Mouse (Mus musculus) liver, adult 2 months (tissue): ENCODE data around the gene Cfl2. TPM values are rescaled to one million over a fixed set of nuclear protein-coding genes. Genes with fewer than 3 reads are reported as not detected.

Experiments used
- DNase-seq: peaks from one replicate; pipeline ENCODE4 v3.0.0-alpha.2; 2011; ENCODE audit warnings: low read depth, low spot score; ENCODE audit errors: extremely low read depth
- H3K27ac ChIP-seq: fragments of 200-500 bp; replicated peaks from 2 replicates; pipeline ENCODE4 v1.5.1; 2012; ENCODE audit warnings: low read depth, mild to moderate bottlenecking, control low read depth, inconsistent platforms, low read length; ENCODE audit not compliant: insufficient read depth
- H3K27me3 ChIP-seq: fragments of 200-500 bp; 2 replicates; pipeline ENCODE4 v1.6.1; 2012; ENCODE audit warnings: mild to moderate bottlenecking, moderate library complexity, low read length, inconsistent platforms; ENCODE audit not compliant: control insufficient read depth, insufficient read depth
- H3K36me3 ChIP-seq: fragments of 200-500 bp; 2 replicates; pipeline ENCODE4 v1.6.1; 2012; ENCODE audit warnings: low read length, inconsistent platforms; ENCODE audit not compliant: control insufficient read depth, insufficient read depth
- H3K4me1 ChIP-seq: fragments of 200-500 bp; 2 replicates; pipeline ENCODE4 v1.6.1; 2011; ENCODE audit warnings: low read length; ENCODE audit not compliant: control insufficient read depth, insufficient read depth
- H3K4me3 ChIP-seq: fragments of 200-500 bp; 2 replicates; pipeline ENCODE4 v1.5.1; 2011; ENCODE audit warnings: low read depth, mild to moderate bottlenecking, control low read depth, low read length, moderate library complexity; ENCODE audit not compliant: insufficient read depth
- H3K79me2 ChIP-seq: fragments of 200-500 bp; 2 replicates; pipeline ENCODE4 v1.6.1; 2012; ENCODE audit warnings: inconsistent platforms, mild to moderate bottlenecking, low read length, moderate library complexity; ENCODE audit not compliant: control insufficient read depth, insufficient read depth
- H3K9ac ChIP-seq: fragments of 200-500 bp; 2 replicates; pipeline ENCODE4 v1.6.1; 2012; ENCODE audit warnings: low read depth, mild to moderate bottlenecking, control low read depth, inconsistent platforms, low read length
- CTCF ChIP-seq: fragments of 200-500 bp; IDR thresholded peaks from 2 replicates; pipeline ENCODE4 v1.5.1; 2011; ENCODE audit warnings: low read depth, low read length, control low read depth
- POLR2A ChIP-seq: fragments of 200-500 bp; IDR thresholded peaks from 2 replicates; pipeline ENCODE4 v1.6.1; 2011; ENCODE audit warnings: low read length, control low read depth; ENCODE audit not compliant: insufficient read depth; ENCODE audit errors: extremely low read depth
- WGBS: fragments of 180-500 bp; shearing (Covaris S2); methylation state at CpG from one replicate; pipeline ENCODE4 v1.1.7; 2018; 5-methylcytosine and 5-hydroxymethylcytosine counted together
- polyA plus RNA-seq: library from polyadenylated mRNA; depleted of rRNA; stranded (reverse); fragments of >200 nt; gene quantifications from 2 replicates; pipeline ENCODE4 v1.2.3, GENCODE M21; 2012
- total RNA-seq: library from RNA; depleted of rRNA; stranded (reverse); fragments of >200 nt; gene quantifications from 2 replicates; pipeline ENCODE4 v1.2.3, GENCODE M21; 2014

The Cfl2 gene
- total and polyA plus RNA-seq, 2 experiments = 10.8 to 64.6 TPM

- H3K79me2 ChIP-seq = no peaks in the 10 kb centered on the region
- TF ChIP-seq POLR2A (no peak), CTCF (no peak)
- no peak overlapping the region for H3K9ac ChIP-seq
- no peak overlapping the region for H3K27ac ChIP-seq
- no peak overlapping the region for H3K4me3 ChIP-seq
- 69% methylated on average over 5 of the region's 5 CpGs for WGBS
- H3K4me1 ChIP-seq = no peaks in the 10 kb centered on the region
- no peaks in the 10 kb centered on the region for H3K27me3 ChIP-seq
- no peaks in the 10 kb centered on the region for H3K36me3 ChIP-seq
- no peak for DNase-seq
These were observed 16.5 kb upstream of the Cfl2 start for GRCm38 (mm10) chr12:54879211-54879610.

- Histone ChIP-seq H3K27me3 (no peaks in the 10 kb centered on the region), H3K4me1 (no peaks in the 10 kb centered on the region), H3K9ac (no peak overlapping the region), H3K36me3 (no peaks in the 10 kb centered on the region), H3K79me2 (no peaks in the 10 kb centered on the region), H3K27ac (no peak overlapping the region), H3K4me3 (no peak overlapping the region)
- no peak for DNase-seq
- TF ChIP-seq CTCF (no peak), POLR2A (no peak)
- 90% methylated on average over 1 of the region's 1 CpGs for WGBS
These were observed 15.2 kb upstream of the Cfl2 start for GRCm38 (mm10) chr12:54877875-54878274.

- no peaks in the 10 kb centered on the region for H3K4me1 ChIP-seq
- no peak overlapping the region for H3K27ac ChIP-seq
- TF ChIP-seq POLR2A = no peak
- TF ChIP-seq CTCF = no peak
- no peaks in the 10 kb centered on the region for H3K27me3 ChIP-seq
- no peak for DNase-seq
- H3K36me3 ChIP-seq = no peaks in the 10 kb centered on the region
- WGBS = 65% methylated on average over 5 of the region's 5 CpGs
- H3K4me3 ChIP-seq = no peak overlapping the region
- no peak overlapping the region for H3K9ac ChIP-seq
- H3K79me2 ChIP-seq = no peaks in the 10 kb centered on the region
These were observed 14.2 kb upstream of the Cfl2 start for GRCm38 (mm10) chr12:54876879-54877278.

DNA sequence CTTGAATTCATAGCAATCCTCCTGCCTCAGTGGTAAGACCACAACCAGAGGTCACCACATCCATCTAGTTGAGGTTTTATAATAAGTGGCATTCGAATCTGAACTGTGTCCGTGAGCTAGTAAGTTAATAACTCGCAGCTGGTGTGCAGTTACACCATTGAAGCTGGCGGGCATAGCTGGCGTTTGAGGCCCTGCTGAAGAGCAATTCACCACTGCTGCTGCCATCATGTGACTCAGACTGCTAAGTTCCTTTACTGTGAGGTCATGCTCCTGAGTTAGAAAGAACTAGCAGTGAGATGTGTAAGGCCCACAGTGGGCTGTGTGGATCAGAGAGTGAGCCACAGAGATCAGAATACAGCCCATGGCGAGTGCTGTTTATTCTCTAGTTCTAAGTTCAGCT lies 12.0 kb upstream of the Cfl2 start:
- H3K4me3 ChIP-seq = no peak overlapping the region
- H3K79me2 ChIP-seq = no peaks in the 10 kb centered on the region
- no peak overlapping the region for H3K9ac ChIP-seq
- TF ChIP-seq CTCF (no peak), POLR2A (no peak)
- H3K4me1 ChIP-seq = no peaks in the 10 kb centered on the region
- no peaks in the 10 kb centered on the region for H3K36me3 ChIP-seq
- 94% methylated on average over 6 of the region's 6 CpGs for WGBS
- H3K27me3 ChIP-seq = no peaks in the 10 kb centered on the region
- H3K27ac ChIP-seq = no peak overlapping the region
- no peak for DNase-seq

DNA sequence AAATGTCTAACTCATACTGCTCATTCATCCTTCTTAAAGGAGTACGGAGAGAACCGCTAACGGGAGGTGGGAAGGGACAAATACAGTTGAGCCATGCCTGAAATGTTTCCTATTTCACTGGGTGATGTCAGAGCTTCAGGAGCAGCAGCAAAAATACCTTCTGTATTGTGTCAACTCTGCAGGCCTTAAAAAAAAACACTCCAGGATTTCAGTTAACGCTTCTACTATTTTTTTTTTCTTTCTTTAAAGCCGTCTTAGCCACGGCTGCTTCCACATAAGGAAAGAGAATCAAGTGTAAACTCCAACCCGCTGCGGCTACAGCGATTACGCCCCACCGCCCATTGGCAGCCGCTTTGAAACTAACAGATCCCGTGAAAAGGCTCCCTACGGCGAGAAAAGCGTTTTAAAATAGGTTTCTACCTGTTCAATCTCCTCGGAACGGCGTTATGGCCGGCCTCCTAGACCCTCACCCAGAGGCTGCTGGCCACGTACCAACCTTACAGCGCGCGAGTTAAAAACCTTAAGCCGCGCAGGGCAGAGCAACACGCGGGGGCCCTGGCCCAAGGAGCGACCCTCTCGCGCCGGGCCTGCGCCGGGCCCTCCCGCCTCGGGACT lies 579 bp downstream of the Cfl2 start:
- TF ChIP-seq POLR2A (no peak), CTCF (no peak)
- Histone ChIP-seq H3K79me2 (no peaks in the 10 kb centered on the region), H3K4me1 (peaks cover 4% of the 10 kb centered on the region; the same call in 1 of the 2 replicates), H3K4me3 (peak overlapping the region; percentile 72), H3K27me3 (no peaks in the 10 kb centered on the region), H3K9ac (peak overlapping the region; percentile 98), H3K36me3 (peaks cover 9% of the 10 kb centered on the region), H3K27ac (peak overlapping the region; percentile 58)
- WGBS = under 1% methylated on average over 36 of the region's 36 CpGs
- peak; percentile 57 for DNase-seq

DNA sequence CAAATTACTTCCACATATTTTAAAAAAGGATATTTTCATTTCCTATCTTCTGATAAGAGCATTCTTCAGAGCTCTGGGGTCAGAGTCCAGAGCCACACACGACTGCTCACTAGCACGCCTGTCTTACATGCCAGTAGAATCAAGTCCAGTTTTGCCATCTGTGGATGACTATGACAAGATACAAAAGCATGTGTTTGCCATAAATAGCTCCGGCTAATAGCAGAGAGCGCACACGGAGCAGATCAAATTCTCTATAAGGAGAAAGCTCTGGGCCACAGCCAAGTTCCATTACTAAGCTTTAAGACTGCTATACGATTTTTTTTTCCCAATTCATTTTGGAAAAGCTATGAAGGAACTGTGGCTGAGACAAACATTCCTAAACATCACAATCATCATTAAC lies 3.1 kb downstream of the Cfl2 start:
- TF ChIP-seq POLR2A (no peak), CTCF (no peak)
- Histone ChIP-seq H3K9ac (no peak overlapping the region), H3K4me1 (peaks cover 4% of the 10 kb centered on the region; the same call in 1 of the 2 replicates), H3K27me3 (no peaks in the 10 kb centered on the region), H3K27ac (no peak overlapping the region), H3K36me3 (peaks cover 15% of the 10 kb centered on the region), H3K79me2 (no peaks in the 10 kb centered on the region), H3K4me3 (no peak overlapping the region)
- DNase-seq = peak; percentile 68
- 35% methylated on average over 6 of the region's 6 CpGs for WGBS
